Mouse (Mus musculus) C3H10T1/2 (cell line): ENCODE data around the gene 4930449I24Rik. TPM values are rescaled to one million over a fixed set of nuclear protein-coding genes. Genes with fewer than 3 reads are reported as not detected.

Experiments used
- polyA plus RNA-seq, 2 experiments: library from polyadenylated mRNA; unstranded; fragments of >200 nt; fragmentation: generic; extraction: Trizol; gene quantifications; one replicate each; pipeline ENCODE4 v1.2.1; 2012; ENCODE audit warnings: missing spikeins in 2 of 2

Gene 4930449I24Rik
- polyA plus RNA-seq = not detected

DNA sequence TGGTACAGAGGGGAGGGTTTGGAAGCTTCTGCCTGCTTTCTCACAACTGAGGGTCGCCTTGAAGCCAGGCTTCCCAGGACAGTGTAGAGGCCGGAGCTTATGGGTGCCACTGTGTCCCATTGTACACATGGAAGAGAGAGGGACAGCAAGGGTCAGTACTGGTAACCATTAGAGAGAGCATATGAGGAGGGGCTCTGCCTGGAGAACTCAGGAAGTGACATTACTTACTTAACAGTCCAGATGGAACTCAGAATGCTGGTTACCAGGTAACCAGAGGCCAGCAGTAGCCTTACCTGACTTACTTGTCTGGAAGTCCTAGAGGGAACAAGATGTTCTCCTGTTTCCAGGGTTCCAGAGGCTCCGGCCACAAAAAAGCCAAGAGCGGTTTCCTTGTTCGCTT, at the start of gene 4930449I24Rik:
TSS of gene 4930449I24Rik (plus strand) at position 301 of the 400 bp plus-strand sequence.

DNA sequence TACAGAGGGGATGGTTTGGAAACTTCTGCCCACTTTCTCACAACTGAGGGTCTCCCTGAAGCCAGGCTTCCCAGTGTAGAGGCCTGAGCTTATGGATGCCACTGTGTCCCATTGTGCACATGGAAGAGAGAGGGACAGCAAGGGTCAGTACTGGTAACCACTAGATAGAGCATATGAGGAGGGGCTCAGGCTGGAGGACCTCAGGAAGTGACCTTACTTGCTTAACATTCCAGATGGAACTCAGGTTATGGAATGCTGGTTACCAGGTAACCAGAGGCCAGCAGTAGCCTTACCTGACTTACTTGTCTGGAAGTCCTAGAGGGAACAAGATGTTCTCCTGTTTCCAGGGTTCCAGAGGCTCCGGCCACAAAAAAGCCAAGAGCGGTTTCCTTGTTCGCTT, 20.5 kb upstream of the 4930449I24Rik start, which contains the start of gene Gm6408:
TSS of gene Gm6408 (plus strand) at position 301 of the 400 bp plus-strand sequence.

DNA sequence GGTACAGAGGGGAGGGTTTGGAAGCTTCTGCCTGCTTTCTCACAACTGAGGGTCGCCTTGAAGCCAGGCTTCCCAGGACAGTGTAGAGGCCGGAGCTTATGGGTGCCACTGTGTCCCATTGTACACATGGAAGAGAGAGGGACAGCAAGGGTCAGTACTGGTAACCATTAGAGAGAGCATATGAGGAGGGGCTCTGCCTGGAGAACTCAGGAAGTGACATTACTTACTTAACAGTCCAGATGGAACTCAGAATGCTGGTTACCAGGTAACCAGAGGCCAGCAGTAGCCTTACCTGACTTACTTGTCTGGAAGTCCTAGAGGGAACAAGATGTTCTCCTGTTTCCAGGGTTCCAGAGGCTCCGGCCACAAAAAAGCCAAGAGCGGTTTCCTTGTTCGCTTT, 11.1 kb upstream of the 4930449I24Rik start, which contains the start of gene Gm6370:
TSS of gene Gm6370 (plus strand) at position 301 of the 400 bp plus-strand sequence.

DNA sequence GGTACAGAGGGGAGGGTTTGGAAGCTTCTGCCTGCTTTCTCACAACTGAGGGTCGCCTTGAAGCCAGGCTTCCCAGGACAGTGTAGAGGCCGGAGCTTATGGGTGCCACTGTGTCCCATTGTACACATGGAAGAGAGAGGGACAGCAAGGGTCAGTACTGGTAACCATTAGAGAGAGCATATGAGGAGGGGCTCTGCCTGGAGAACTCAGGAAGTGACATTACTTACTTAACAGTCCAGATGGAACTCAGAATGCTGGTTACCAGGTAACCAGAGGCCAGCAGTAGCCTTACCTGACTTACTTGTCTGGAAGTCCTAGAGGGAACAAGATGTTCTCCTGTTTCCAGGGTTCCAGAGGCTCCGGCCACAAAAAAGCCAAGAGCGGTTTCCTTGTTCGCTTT, 11.6 kb downstream of the 4930449I24Rik start, which contains the start of gene Gm3402:
TSS of gene Gm3402 (plus strand) at position 301 of the 400 bp plus-strand sequence.

DNA sequence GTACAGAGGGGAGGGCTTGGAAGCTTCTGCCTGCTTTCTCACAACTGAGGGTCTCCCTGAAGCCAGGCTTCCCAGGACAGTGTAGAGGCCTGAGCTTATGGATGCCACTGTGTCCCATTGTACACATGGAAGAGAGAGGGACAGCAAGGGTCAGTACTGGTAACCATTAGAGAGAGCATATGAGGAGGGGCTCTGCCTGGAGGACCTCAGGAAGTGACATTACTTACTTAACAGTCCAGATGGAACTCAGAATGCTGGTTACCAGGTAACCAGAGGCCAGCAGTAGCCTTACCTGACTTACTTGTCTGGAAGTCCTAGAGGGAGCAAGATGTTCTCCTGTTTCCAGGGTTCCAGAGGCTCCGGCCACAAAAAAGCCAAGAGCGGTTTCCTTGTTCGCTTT, 23.3 kb downstream of the 4930449I24Rik start, which contains the start of gene Gm3404:
TSS of gene Gm3404 (plus strand) at position 301 of the 400 bp plus-strand sequence.

DNA sequence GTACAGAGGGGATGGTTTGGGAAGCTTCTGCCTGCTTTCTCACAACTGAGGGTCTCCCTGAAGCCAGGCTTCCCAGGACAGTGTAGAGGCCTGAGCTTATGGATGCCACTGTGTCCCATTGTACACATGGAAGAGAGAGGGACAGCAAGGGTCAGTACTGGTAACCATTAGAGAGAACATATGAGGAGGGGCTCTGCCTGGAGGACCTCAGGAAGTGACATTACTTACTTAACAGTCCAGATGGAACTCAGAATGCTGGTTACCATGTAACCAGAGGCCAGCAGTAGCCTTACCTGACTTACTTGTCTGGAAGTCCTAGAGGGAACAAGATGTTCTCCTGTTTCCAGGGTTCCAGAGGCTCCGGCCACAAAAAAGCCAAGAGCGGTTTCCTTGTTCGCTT, 35.1 kb downstream of the 4930449I24Rik start, which contains the start of gene Gm3409:
TSS of gene Gm3409 (plus strand) at position 301 of the 400 bp plus-strand sequence.

Other genes starting within 250 kb of the 4930449I24Rik start
- gene Wasf3, start 117.4 kb upstream of the 4930449I24Rik start, polyA plus RNA-seq = not detected
- gene Gm6408, start 20.4 kb upstream of the 4930449I24Rik start, polyA plus RNA-seq = not detected
- not detected for gene Gm6370, start 11.0 kb upstream of the 4930449I24Rik start, polyA plus RNA-seq
- not detected for gene Gm3402, start 11.7 kb downstream of the 4930449I24Rik start, polyA plus RNA-seq
- gene Gm3404, start 23.4 kb downstream of the 4930449I24Rik start, polyA plus RNA-seq = not detected
- gene Gm3409, start 35.2 kb downstream of the 4930449I24Rik start, polyA plus RNA-seq = not detected
- not detected for gene Gm3415, start 53.7 kb downstream of the 4930449I24Rik start, polyA plus RNA-seq
- not detected for gene Gpr12, start 82.8 kb downstream of the 4930449I24Rik start, polyA plus RNA-seq